Mouse (Mus musculus): ENCODE results near the gene Prc1.
"Not testable (repeated sequence)": the region's sequence is repeated elsewhere in the genome, so short reads cannot be mapped to it uniquely, and the experiment has no call there.

Prc1 gene

DNA sequence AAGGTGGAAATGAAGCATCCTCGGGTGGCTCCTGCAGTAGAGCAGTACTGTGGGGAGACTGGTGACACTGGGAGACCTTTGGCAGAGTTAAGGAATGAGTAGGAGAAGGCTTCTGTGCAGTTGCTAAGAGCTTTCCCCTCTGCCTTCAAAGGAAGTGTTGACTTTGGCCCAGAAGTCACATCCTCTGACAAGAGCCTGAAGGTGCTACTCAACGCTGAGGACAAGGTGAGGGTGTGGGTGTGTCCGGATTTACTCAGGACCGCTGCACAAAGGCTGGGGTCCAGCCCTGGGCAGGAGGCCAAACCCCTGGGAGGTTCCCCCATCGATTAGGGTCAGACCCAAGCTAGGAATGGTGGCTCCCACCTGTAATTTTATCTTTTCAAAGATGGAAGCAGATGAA, 9.9 kb upstream of the Prc1 start:
- DNase-seq (ENCODE audit: low read depth, low spot score) = no peak

DNA sequence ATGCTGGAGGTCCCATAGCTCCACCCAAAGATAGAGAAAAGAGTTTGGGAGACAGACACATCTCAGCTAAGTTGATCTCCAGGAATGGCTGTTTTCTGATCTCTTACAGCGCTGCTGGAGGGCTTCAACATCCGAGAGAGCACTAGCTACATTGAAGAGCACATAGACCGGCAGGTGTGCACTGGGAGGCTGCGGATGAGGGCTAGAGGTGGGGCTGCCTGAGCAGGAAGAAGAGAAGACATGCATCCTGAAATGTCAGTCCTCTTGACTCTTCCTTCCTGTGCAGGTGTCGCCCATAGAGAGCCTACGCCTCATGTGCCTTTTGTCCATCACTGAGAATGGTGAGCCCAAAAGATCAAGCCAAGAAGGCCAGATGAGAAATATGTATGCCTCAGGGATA, 8.5 kb upstream of the Prc1 start:
- DNase-seq (ENCODE audit: low read depth, low spot score) = no peak

DNA sequence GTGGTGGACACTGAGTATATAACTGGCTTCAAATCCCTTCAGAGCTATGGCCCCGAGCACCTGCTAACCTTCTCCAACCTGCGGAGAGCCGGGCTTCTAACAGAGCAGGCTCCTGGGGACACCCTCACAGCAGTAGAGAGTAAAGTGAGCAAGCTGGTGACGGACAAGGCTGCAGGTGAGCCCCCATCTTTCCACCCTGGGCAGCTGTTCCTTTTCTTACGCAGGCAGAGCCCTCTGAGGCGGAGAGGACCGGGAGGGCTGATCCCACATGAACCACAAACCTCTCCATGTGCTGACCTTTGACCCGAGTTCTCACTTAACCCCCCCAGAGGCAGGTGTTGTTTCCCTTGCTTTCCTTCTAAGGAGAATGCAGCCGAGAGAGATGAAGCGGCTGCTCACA, 6.5 kb upstream of the Prc1 start:
- DNase-seq (ENCODE audit: low read depth, low spot score) = no peak

DNA sequence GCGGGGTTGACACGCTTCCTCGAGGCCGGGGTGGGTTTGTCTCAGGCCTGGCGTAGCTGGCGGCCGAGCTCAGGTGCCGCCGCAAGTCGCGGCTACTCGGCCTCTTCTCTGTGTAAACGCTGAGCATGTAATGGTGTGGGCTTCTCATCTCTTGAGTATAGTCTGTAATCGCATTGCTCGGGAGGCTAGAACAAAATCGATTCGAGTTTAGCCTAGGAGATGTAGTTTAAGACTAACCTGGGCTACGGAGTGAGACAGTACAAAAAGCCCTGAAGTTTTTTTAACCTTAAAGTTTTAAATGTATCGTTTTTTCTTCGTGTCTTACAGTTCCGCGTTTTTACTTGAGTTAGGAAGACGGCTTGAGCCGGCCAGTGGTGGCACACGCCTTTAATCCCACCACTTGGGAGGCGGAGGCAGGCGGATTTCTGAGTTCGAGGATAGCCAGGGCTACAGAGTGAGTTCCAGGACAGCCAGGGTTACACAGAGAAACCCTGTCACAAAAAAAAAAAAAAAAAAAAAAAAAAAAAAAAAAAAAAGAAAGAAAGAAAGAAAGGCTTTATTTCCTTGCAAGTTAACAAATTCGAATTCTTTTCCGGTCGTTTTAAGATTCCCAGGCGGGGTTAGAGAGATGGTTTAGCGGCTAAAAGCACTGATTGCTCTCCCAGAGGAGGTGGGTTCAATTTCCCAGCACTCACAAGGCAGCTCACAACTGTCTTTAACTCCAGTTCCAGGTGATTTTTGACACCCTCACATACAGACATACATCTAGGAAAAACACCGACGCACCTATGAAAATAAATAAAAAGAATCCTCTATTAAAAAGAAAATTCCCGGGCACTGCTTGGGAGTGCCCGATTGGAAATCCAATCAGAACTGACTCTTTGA, 756 bp downstream of the Prc1 start:
- peak; percentile 7 for DNase-seq (ENCODE audit: low read depth, low spot score)

DNA sequence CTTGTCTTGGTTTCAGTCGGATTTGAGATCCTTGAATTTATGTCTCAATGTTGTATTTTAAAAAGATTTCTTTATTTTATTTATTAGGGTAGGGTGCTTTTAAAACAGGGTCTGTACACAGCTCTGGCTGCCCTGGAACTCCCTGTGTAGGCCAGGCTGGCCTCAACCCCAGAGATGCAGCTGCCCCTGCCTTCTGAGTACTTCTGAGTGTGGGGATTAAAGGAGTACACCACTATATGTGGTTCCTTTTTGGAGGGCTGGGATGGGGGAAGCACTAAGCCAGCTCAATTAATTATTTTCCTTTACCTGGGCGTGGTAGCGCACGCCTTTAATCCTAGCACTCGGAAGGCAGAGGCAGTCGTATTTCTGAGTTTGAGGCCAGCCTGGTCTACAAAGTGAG, 2.2 kb downstream of the Prc1 start:
- DNase-seq (ENCODE audit: low read depth, low spot score) = no peak

DNA sequence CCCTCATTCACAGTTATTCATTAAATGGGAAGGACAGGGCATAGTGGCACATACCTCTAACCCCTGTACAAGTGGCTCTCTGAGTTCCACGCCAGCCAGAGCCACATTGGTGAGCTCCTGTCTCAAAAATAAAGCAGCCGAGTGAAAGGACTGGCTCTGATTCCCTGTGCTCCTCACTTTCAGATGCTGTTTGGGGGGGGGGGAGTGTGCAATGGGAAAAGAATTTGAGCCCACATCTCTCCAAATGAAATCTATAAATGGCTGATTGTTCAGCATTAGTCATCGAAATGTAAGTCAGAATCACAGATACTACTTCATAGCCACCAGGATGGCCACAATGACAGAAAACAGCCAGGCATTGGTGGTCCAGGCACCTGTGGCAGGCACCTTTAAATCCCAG, 2.8 kb downstream of the Prc1 start:
- no peak for DNase-seq (ENCODE audit: low read depth, low spot score)

DNA sequence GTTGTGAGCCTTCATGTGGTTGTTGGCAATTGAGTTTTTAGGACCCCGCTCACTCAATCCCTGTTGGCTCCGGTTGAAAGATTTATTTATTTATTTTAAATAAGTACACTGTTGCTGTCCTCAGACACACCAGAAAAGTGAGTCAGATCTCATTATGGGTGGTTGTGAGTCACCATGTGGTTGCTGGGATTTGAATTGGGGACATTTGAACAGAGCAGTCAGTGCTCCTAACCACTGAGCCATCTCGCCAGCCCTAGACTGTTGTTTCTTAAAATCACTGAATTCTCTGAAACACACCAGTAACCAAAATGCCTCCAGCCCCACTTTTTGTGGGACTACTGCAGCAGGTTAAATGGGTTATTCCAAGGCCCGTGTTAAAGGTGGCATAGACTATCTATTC, 4.5 kb downstream of the Prc1 start:
- DNase-seq (ENCODE audit: low read depth, low spot score) = no peak

DNA sequence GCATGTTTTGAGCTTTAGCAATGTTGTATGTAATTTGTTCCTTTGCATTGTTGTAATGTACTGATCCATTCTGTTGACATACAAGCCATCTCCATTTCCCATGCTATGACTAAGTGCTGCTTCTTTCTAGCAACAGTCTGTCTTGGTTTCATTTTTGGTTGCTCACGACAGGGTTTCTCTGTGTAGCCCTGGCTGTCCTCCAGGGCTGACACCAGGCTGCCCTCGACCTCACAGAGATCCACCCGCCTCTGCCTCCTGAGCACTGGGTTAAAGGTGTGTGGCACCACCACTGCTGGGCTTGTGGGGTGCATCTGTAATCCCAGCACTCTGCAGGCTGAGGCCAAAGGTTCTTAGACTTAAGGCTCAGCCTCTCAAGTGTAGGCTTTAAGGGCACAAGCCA, 5.3 kb downstream of the Prc1 start:
- no peak for DNase-seq (ENCODE audit: low read depth, low spot score)

DNA sequence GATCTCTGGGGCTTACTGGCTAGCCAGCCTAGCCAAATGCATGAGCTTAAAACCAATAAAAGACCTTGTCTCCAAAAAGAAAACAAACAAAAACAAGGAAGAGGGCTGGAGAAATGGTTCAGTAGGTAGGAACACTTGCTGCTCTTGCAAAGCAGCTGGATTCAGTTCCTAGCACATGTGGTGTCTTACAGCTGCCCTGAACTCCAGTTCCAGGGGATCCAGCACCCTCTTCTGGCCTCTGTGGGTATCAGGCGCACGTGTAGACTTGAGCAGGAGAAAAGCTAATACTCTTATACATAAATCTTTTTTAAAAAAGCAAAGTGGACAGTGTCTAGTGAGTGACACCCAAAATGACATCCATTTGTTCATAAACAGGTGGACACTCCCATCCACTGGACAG, 7.3 kb downstream of the Prc1 start:
- no peak for DNase-seq (ENCODE audit: low read depth, low spot score)

DNA sequence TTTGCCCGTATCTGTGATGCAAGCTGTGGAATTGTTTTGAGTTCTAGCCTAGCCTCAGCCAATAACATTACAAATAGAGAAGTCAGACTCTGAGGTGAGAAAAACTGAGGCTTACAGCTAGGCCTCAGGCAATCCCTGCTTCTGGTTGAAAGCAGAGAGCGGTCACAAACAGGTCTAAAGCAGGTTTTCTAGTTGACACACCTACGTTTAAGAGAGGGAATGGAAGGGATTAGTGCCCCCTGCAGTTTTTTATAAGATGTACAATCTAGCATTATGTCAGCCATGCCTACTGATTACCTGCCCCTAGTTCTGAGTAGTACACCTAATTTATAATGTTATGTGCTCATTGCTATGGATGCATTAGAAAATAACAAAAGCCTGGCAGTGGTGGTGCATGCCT, 13.5 kb downstream of the Prc1 start:
- DNase-seq (ENCODE audit: low read depth, low spot score) = no peak

DNA sequence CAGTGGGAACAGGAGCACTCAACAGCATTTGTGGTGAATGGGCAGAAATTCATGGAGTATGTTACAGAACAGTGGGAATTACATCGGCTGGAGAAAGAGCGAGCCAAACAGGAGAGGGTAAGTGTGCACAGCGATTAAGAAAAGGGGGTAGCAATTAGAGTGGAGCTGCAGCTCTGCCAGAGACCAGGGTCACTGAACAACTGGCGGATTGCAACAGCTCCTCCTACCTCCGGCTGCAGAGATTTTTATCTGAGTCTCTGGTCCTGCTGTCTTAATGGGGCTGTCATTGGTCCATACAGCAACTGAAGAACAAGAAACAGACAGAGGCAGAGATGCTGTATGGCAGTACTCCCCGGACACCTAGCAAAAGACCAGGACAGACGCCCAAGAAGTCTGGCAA, 16.5 kb downstream of the Prc1 start:
- DNase-seq (ENCODE audit: low read depth, low spot score) = no peak

DNA sequence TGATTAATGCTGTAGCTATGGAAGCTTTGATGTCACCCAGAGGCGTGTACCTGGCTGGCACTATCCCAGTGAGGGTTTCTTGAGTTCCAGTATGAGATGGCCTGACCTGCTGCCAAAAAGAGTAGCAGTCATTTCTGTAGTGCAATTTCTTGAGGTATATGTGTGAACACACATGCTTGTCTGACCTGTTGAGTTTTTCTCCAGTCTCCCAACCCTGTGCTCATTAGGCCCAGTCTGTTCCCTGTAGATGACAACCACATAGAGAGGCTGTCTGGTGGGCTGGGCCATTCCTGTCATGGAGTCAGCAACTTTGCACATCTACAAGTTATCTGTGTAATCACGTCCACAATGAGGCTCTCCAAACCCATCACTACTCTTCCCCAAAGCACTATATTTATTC, 21.5 kb downstream of the Prc1 start:
- DNase-seq (ENCODE audit: low read depth, low spot score) = no peak

DNA sequence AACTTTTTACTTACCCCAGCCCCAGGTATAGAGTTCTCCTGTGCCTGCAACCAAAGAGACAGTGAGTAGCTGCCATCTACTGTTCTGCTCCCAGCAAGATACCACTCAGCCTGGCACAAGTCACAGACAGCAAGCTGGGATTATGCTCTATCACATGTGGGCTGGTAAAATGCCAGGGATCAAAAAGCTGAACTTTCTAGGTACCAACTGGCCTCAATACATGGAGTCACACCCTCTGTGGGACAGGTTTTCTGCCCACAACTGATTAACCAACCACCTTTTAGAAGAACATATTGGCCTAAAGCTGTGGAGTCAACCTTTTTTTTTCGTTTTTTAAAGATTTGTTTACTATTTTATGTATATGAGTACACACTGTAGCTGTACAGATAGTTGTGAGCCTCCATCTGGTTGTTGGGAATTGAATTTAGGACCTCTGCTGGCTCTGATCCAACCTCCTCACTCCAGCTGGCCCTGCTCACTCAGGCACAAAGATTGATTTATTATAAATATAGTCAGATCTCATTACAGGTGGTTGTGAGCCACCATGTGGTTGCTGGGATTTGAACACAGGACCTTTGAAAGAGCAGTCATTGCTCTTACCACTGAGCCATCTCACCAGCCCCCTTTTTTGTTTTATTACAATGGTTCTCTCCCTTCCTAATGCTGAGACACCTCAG, 23.3 kb downstream of the Prc1 start:
- DNase-seq (ENCODE audit: low read depth, low spot score) = no peak

DNA sequence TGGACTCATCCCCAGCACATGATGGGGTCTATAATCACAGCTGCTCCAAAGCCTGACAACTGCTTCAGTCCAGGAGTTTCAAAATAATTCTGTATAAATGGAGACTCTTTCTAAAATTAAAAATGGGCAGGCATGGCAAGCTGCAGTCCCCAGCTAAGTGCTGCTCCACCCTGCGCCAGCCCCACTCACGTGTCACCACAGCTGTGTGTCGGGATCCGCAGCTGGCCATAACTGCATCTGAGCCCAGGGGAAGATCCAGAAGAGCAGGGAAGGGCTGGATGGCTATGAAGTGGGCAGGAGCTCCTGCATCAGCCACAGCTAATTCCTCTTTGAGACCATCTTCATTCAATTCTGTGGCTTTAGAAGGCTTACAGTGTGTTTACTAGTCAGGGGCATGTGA, 24.4 kb downstream of the Prc1 start:
- DNase-seq (ENCODE audit: low read depth, low spot score) = no peak

DNA sequence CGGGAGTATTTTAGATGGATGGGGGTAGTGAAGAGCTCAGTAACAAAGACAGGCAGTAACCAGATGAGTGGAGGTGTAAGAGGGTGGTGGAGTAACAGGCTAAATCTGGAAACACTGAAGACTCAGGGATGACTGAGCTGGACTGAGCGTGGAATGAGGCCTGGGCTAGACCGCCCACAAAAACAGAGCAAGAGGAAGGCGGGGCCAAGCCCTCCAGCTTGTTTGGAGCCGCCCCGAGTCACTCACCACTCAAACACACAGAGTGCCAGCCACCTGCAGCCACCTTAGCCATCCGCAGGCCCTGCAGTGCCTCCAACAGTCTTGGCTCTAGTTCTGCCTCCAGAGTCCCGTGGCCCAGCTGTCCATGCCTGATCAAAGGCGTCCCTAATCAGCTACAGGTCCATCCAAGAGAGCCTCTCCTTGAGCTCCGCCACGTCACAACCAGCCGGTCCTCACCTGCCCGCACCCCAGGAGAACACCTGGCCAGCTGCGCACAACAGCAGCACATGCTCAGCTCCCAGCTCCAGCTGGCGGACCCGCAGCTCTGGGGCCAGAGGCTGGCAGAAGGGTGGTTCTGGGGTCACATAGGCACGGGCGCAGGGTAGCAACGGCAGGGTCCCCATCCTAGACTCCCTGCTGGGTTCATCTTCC, 25.7 kb downstream of the Prc1 start:
- DNase-seq (ENCODE audit: low read depth, low spot score) = no peak

DNA sequence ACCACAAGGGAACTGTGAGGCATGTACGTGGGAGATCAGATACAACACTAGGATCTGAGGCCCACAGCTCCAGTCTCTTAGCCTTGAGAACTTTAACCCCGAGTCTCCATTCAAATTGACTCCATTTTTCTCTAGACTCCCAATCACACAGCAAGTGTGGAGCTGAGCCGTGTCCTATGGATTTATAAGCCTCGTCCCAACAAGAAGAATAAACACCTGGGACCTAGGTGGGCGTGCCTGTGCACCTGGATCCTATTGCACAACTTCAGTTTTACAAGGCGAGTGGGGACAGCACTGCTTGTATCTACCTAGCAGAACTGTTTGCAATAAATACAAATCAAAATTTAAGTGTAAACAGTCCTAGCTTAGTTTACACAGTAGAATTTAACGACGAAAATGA, 29.1 kb downstream of the Prc1 start:
- no peak for DNase-seq (ENCODE audit: low read depth, low spot score)

DNA sequence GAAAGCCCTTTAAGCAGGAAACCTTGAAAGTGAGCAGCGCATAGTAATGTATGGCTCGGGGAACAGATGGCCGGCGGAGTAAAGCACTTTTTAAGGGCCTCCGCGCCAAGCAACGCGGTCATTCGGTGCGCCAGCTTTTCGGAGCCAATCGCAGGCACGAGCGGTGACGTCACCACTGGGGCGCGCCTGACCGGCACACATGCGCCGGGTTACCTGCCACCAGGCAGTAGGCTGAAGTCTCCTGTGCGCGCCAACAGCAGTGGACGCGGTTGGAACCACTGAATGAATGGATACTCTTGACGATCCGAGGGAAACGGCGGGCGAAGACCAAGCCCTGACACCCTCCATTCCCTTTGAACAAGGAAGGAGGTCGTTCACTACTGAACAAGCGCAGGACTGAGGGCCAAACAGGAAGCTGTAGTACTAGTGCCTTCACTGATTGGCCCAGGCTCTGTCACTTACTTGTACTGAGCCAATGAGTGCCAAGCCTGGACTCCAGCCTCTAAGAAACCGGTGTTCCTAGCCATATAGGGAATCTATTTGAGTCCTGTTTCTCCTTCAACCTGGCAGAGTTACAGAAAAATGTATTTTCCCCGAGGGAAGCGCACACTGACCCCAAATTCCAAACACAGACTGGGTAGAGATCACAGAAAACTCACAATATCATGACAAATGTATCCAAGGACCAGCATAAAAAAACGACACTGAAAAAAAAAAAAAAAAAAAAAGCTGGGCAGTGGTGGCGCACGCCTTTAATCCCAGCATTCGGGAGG, 30.0 kb downstream of the Prc1 start, which contains the start of gene Rccd1:
TSS of gene Rccd1 (minus strand) at position 412 of the 773 bp plus-strand sequence.
- peak; percentile 95 for DNase-seq (ENCODE audit: low read depth, low spot score)

DNA sequence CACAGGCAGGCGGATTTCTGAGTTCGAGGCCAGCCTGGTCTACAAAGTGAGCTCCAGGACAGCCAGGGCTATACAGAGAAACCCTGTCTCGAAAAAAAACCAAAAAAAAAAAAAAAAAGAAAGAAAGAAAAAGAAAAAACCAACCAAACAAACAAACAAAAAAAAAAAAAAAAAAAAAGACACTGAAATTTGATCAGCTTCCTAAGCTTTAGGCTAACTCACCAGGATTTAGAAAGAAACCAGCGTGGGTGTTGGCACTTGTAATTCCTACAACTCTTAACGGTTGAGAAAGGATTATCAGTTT, 30.5 kb downstream of the Prc1 start:
- DNase-seq (ENCODE audit: low read depth, low spot score) = not testable (repeated sequence)

DNA sequence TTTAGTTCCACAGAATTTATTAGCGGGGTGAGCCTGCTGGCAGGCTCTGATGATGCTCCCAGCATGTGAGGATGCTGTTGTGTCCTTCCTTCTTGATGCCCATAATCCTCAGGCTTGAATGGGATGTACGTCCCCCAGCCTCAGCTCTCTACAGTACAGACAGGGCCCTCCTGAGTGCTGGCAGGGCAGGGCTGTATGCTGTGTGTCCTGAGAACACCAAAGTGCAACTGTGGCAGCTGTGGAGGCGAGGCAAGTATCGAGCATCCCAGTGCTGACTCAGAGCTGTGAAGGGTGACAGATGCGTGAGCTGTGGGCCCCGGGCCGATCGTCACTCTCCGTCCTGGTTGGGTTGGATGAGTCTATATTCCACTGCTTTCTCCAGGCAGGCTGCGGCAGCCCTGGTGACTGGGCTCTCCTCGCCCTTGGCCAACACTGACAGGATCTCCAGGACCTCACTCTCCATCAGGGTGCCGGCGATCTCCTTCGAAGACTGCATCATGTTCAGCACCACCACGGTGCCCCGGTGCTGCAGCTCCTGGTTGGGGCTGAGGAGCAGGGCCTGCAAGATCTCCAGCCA, 31.1 kb downstream of the Prc1 start:
- DNase-seq (ENCODE audit: low read depth, low spot score) = no peak

DNA sequence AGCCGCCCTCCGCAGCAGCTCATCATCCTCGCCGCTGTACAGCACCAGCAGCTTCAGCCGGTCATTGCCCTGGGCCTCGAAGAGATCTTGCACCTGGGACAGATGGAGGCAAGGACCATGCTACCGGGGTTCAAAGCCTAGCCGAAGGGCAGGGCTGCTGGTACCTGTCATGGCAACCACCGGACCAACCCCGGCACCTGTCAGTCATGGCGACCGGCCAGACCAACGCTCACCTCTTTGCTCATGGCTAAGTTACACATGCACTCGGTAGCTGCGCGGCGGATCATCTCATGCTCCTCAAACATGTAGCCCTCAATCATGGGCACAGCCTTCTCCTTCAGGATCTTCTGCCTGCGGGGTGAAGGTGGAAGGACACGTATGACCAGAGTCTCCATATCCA, 31.8 kb downstream of the Prc1 start:
- no peak for DNase-seq (ENCODE audit: low read depth, low spot score)

DNA sequence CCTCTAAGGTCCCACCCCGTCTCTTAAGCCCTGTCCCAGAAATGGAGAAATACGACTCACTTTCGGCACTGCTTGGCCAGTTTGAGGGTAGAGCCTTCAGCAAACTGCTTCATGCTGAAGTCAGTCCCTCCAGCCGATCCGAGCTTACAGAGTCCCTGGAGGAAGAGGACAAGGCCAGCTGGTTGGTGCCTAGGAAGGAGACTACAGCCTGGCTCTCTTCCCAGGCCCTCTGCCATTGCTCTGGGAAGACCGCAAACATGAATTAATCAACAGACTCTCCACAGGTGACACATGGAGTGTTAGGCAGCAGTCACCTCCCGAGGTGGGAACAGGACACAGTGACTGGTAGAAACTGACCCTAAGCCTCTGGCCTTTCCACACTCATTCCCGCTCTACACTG, 36.0 kb downstream of the Prc1 start:
- DNase-seq (ENCODE audit: low read depth, low spot score) = no peak

DNA sequence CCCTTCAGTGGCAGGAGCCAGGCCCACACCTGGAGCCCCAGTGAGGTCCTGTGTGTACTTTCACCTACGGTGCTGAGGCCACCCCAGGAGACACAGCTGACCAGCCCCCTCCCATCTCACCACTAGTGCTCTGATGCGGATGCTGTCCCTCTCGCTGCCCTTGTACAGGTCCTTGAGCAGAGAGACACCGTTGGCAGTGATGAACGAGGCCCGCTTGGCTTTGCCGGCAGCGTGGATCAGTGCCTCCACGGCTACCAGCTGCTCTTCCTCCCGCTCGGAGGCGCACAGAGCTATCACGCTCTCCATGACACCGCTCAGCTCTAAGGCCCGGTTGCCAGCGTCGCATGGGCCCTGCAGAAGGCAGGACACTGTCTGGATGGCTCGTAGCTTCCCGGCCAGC, 37.2 kb downstream of the Prc1 start:
- no peak for DNase-seq (ENCODE audit: low read depth, low spot score)

All from embryo, embryonic 11.5 days (tissue).